Mouse (Mus musculus): ENCODE measurements around the gene Supt4a.

Gene Supt4a

GRCm38 (mm10) chr11:87737175-87737740 lies at the start of gene Supt4a:
Supt4a (plus strand) TSS chr11:87737552.
- DNase-seq, result peak; percentile 100

- peak; percentile 63 for DNase-seq
Measured at GRCm38 (mm10) chr11:87688478-87689203, 48.7 kb upstream of the Supt4a start.

- DNase-seq, result peak; percentile 41
Measured at GRCm38 (mm10) chr11:87689402-87689808, 47.9 kb upstream of the Supt4a start.

- peak; percentile 70 for DNase-seq
Measured at GRCm38 (mm10) chr11:87690054-87690740, 47.2 kb upstream of the Supt4a start.

GRCm38 (mm10) chr11:87697131-87697682 lies 40.1 kb upstream of the Supt4a start:
- DNase-seq, result no peak

GRCm38 (mm10) chr11:87698126-87698525 lies 39.2 kb upstream of the Supt4a start:
- no peak for DNase-seq

- no peak for DNase-seq
Measured at GRCm38 (mm10) chr11:87701108-87701507, 36.2 kb upstream of the Supt4a start.

- DNase-seq, result no peak
Measured at GRCm38 (mm10) chr11:87701877-87702620, 35.3 kb upstream of the Supt4a start.

GRCm38 (mm10) chr11:87703654-87704053 lies 33.7 kb upstream of the Supt4a start:
- no peak for DNase-seq

- DNase-seq, result no peak
Measured at GRCm38 (mm10) chr11:87704289-87704688, 33.1 kb upstream of the Supt4a start.

- DNase-seq, result no peak
Measured at GRCm38 (mm10) chr11:87707570-87707969, 29.8 kb upstream of the Supt4a start.

GRCm38 (mm10) chr11:87708979-87709378 lies 28.4 kb upstream of the Supt4a start:
- DNase-seq, result no peak

GRCm38 (mm10) chr11:87709513-87710261 lies 27.7 kb upstream of the Supt4a start:
- DNase-seq, result peak; percentile 88

- DNase-seq, result no peak
Measured at GRCm38 (mm10) chr11:87710262-87710615, 27.1 kb upstream of the Supt4a start.

GRCm38 (mm10) chr11:87712188-87712587 lies 25.2 kb upstream of the Supt4a start:
- DNase-seq, result no peak

- no peak for DNase-seq
Measured at GRCm38 (mm10) chr11:87715999-87716398, 21.4 kb upstream of the Supt4a start.

- DNase-seq, result no peak
Measured at GRCm38 (mm10) chr11:87719526-87719925, 17.8 kb upstream of the Supt4a start.

- DNase-seq, result no peak
Measured at GRCm38 (mm10) chr11:87720324-87720723, 17.0 kb upstream of the Supt4a start.

GRCm38 (mm10) chr11:87720839-87721238 lies 16.5 kb upstream of the Supt4a start:
- no peak for DNase-seq

- DNase-seq, result no peak
Measured at GRCm38 (mm10) chr11:87722168-87722567, 15.2 kb upstream of the Supt4a start.

- no peak for DNase-seq
Measured at GRCm38 (mm10) chr11:87722891-87723290, 14.5 kb upstream of the Supt4a start.

GRCm38 (mm10) chr11:87725515-87725914 lies 11.8 kb upstream of the Supt4a start:
- no peak for DNase-seq

Measured in heart, adult 11 months (tissue).